Mouse (Mus musculus) right cerebral cortex, postnatal 14 days (tissue): ENCODE results near the gene Wnt10b.

Experiments used
- DNase-seq: peaks from one replicate; pipeline ENCODE4 v3.0.0; 2022

Gene Wnt10b

GRCm38 (mm10) chr15:98727443-98728321 lies 50.3 kb downstream of the Wnt10b start, which contains the start of gene Fkbp11:
TSS of gene Fkbp11 (minus strand) at chr15:98728198.
- DNase-seq = peak; percentile 30

- no peak for DNase-seq
These were observed 51.2 kb downstream of the Wnt10b start for GRCm38 (mm10) chr15:98726746-98727145.

GRCm38 (mm10) chr15:98726079-98726478 lies 51.9 kb downstream of the Wnt10b start:
- no peak for DNase-seq

- no peak for DNase-seq
These were observed 53.5 kb downstream of the Wnt10b start for GRCm38 (mm10) chr15:98724441-98724840.

DNA sequence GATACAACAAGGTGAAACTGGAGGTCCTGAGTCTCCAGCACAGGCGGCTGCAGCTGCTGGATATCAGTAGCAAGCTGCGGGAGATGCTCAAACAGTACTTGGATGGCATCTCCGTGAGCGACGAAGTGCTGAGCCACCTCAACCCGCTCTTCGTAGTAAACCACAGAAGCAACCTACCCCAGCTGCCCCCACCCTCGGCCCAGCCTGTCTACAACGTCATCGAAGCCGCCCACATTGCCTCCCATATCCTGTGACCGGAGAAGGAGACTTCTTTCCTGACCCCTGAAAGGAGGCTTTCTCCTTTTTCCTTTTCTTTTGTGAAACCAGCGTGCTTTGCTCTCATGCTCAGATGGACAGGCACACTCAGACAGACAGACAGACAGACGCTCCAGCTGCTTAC lies 55.1 kb downstream of the Wnt10b start:
- DNase-seq = no peak

DNA sequence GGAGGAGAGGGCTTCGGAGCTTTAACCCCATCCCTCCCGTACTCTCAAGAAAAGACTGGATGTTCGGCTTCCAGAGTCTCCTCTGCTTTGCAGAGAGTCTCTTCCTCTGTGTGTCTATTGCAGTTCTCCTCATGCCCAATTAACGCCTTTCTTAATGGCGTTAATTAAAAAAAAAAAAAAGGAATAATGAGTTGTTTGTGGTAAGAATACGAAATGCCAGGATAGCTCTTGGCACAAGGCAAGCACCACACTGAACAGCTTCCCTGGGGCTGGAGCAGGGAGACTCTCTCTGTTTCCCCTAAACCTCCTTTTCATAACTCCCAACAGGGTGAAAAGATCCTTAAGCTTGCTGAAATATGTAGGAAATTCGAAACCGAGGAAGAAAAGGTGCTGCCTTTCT lies 55.8 kb downstream of the Wnt10b start:
- no peak for DNase-seq
